Mouse (Mus musculus) liver, embryonic 16.5 days (tissue): Measurements from ENCODE around the gene Nptxr. TPM values are rescaled to one million over a fixed set of nuclear protein-coding genes. Genes with fewer than 3 reads are reported as not detected.

Experiments used
- ATAC-seq: fragments of 200-750 bp; cut with Nextera tagmentation; 2 replicates; pipeline ENCODE4 v1.8.0; 2017; ENCODE audit warnings: low read depth, mild to moderate bottlenecking, moderate number of reproducible peaks, moderate library complexity
- H3K27ac ChIP-seq: fragments of 300-500 bp; sonication (generic); 2 replicates; pipeline ENCODE4 v1.5.1; 2014; ENCODE audit warnings: mild to moderate bottlenecking, low read length
- H3K27me3 ChIP-seq: fragments of 300-500 bp; sonication (generic); 2 replicates; pipeline ENCODE4 v1.6.1; 2014; ENCODE audit warnings: low read depth, low read length, mixed read lengths; ENCODE audit not compliant: control insufficient read depth, insufficient read depth
- H3K36me3 ChIP-seq: fragments of 300-500 bp; sonication (generic); 2 replicates; pipeline ENCODE4 v1.6.1; 2014; ENCODE audit warnings: mild to moderate bottlenecking; ENCODE audit not compliant: control insufficient read depth, insufficient read depth
- H3K4me1 ChIP-seq: fragments of 300-500 bp; sonication (generic); 2 replicates; pipeline ENCODE4 v1.6.1; 2014; ENCODE audit warnings: low read depth, low read length, mixed read lengths; ENCODE audit not compliant: control insufficient read depth
- H3K4me2 ChIP-seq: fragments of 300-500 bp; sonication (generic); 2 replicates; pipeline ENCODE4 v1.6.1; 2014; ENCODE audit warnings: low read depth, low read length, mixed read lengths
- H3K4me3 ChIP-seq: fragments of 300-500 bp; sonication (generic); 2 replicates; pipeline ENCODE4 v1.5.1; 2014; ENCODE audit warnings: low read depth, mild to moderate bottlenecking, low read length
- H3K9ac ChIP-seq: fragments of 300-500 bp; sonication (generic); 2 replicates; pipeline ENCODE4 v1.6.1; 2014; ENCODE audit warnings: low read depth, low read length
- H3K9me3 ChIP-seq: fragments of 300-500 bp; sonication (generic); replicated peaks from 2 replicates; pipeline ENCODE4 v1.6.1; 2016; ENCODE audit warnings: low read length; ENCODE audit not compliant: control insufficient read depth
- WGBS: fragments of 180-500 bp; shearing (Covaris S2); extraction: QIAGEN DNeasy Blood & Tissue Kit; methylation state at CpG from one replicate; pipeline ENCODE4 v1.1.7; 2014; ENCODE audit not compliant: insufficient replicate concordance; 5-methylcytosine and 5-hydroxymethylcytosine counted together
- polyA plus RNA-seq: library from polyadenylated mRNA; unstranded; fragments of >200 nt; fragmentation: Nextera tagmentation; extraction: Ambion mirVana; gene quantifications from 2 replicates; pipeline ENCODE4 v1.2.1, GENCODE M21; 2015

Gene Nptxr
- polyA plus RNA-seq, 1 experiment from 2014 or later: 0.14 TPM

DNA sequence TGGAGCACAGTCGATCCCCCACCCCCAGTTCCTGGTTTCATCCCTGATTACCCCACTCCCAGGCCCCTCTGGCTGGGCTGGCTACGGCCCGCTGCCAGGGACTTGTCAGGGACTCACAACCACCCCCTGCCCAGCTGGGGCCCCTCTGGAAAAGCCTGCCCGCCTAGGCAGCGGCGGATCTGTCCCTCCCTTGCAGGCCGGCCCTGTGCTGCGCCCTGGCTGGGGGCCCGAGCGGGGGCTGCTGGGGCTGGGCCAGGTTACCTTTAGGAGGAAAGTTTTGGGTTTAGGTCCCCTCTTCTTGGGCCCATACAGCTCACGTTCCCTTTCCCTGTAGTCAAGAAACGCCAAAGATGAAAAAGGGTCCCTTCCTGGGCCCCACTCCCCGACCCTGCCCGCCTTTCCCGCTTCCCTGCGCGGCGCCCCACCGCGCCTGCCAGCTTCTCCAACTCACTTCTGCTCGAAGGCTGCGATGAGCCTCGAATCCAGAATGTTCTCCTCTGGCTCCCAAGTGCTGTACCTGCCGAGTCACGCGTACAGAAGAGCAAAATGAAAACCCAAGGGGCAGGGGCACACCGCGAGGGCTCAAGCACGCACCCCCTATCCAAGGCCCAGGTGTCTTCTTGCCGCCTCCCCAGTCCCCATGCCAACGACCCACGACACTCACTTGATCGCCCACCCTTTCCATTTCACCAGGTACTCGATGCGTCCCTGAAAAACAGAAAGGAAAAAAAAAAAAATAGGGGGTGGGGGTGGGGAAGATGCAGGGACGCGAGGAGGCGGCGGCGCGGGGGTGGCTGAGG, 28.9 kb upstream of the Nptxr start:
- Histone ChIP-seq H3K4me3 (peak overlapping the region; percentile 71), H3K9ac (peak overlapping the region; percentile 64), H3K36me3 (no peaks in the 10 kb centered on the region; the same call in 1 of the 2 replicates), H3K27ac (no peak overlapping the region), H3K9me3 (no peaks in the 10 kb centered on the region), H3K27me3 (no peaks in the 10 kb centered on the region), H3K4me1 (peaks cover 7% of the 10 kb centered on the region), H3K4me2 (peak overlapping the region; percentile 80)
- WGBS: under 1% methylated on average over 41 of the region's 41 CpGs
- ATAC-seq: 0 out of 2 replicates have a peak, but pooled peaks have one; percentile 20

DNA sequence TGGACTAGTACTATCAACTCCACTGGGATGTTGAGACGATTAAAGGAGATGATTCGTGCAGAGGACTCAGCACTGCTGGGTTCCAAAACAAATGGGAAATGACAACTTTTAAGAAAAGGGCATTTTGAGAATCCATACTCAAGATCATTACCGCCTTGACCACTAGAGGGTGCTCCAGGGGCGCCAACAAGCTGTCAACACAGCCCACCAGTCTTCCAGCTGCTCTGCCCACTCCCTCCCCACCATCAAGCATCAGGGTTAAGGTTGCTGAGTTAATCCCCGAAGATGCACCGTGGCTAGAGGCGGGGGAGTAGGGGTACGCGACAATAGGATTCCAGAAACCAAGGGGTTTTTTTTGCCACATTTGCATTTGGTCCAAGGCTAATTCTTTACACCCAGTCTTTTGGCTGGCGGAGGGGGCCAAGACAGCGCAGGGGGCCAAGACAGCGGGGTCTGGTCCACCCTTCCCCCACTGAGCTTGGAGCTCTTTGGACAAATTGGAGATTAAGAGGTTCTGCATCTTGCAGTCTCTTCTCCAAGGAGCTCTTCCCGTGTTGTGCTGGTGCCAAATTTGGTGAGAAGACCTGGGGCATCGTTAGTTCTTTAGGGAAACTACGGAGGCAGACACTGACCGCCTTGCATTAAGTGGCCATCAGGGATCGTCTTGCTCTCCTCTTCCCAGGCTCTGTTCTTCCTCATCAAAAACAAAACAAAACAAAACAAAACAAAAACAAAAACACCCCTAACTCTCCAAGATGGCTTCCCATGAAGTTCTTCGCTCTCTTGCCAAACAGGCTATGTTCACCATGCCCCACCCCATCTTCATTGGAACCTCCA, 27.7 kb upstream of the Nptxr start:
- no peak for ATAC-seq
- Histone ChIP-seq H3K9ac (no peak overlapping the region), H3K27me3 (no peaks in the 10 kb centered on the region), H3K4me1 (peaks cover 7% of the 10 kb centered on the region), H3K36me3 (peaks cover 2% of the 10 kb centered on the region; the same call in 1 of the 2 replicates), H3K4me2 (peak overlapping the region; percentile 80), H3K9me3 (no peaks in the 10 kb centered on the region), H3K4me3 (peak overlapping the region; percentile 71), H3K27ac (no peak overlapping the region)
- 42% methylated on average over 18 of the region's 18 CpGs for WGBS

DNA sequence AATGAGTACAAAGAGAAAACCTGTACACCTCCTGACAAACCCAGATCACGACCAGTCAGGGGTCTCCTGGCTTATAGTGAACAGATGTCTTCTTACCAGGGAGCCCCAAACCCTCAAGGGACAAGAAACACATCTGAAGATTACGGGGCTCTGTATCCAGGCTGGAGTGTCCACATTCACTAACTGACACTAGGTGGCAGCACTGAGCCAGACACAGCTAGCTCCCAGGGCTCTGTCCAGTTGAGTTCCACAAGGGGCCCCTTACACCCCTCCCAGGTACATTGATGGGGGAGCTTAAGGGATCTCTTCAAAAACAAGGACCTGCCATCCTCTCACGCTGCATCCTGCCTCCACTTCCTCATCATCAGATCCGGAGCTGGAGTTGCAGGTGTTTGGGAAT, 25.8 kb upstream of the Nptxr start:
- H3K27me3 ChIP-seq: no peaks in the 10 kb centered on the region
- no peak for ATAC-seq

DNA sequence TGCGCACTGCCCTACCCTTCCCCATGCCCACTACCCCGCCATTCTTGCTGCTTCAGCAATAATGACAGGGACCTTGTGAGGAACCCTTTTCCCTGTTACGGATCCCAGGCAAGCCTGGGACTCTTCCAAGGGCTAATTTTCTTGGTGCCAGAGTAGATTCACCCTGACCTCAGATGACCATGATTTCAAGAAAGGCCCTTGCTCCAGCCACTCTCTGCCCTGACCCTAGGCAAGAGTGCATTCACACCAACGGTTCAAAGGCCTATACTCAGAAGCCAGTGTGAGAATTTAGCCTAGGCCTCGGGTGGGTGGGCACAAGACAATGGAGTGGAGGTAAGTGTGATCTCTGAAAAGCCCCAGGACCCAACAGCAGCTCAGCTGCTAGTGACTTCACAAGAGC, 24.9 kb upstream of the Nptxr start:
- WGBS: 74% methylated on average over 5 of the region's 5 CpGs
- ATAC-seq: no peak
- H3K27me3 ChIP-seq: no peaks in the 10 kb centered on the region
- no peaks in the 10 kb centered on the region for H3K9me3 ChIP-seq
- H3K36me3 ChIP-seq: peaks cover 2% of the 10 kb centered on the region; the same call in 1 of the 2 replicates
- no peak overlapping the region for H3K27ac ChIP-seq
- no peak overlapping the region for H3K4me2 ChIP-seq
- H3K4me1 ChIP-seq: peaks cover 7% of the 10 kb centered on the region
- H3K9ac ChIP-seq: no peak overlapping the region
- no peak overlapping the region for H3K4me3 ChIP-seq

More for the DNA sequence above, 25.8 kb upstream of the Nptxr start:
- H3K4me3 ChIP-seq: no peak overlapping the region
- H3K36me3 ChIP-seq: peaks cover 2% of the 10 kb centered on the region; the same call in 1 of the 2 replicates
- H3K9me3 ChIP-seq: no peaks in the 10 kb centered on the region
- H3K4me1 ChIP-seq: peaks cover 7% of the 10 kb centered on the region
- WGBS: 18% methylated on average over 4 of the region's 4 CpGs
- H3K9ac ChIP-seq: no peak overlapping the region
- no peak overlapping the region for H3K4me2 ChIP-seq
- no peak overlapping the region for H3K27ac ChIP-seq

DNA sequence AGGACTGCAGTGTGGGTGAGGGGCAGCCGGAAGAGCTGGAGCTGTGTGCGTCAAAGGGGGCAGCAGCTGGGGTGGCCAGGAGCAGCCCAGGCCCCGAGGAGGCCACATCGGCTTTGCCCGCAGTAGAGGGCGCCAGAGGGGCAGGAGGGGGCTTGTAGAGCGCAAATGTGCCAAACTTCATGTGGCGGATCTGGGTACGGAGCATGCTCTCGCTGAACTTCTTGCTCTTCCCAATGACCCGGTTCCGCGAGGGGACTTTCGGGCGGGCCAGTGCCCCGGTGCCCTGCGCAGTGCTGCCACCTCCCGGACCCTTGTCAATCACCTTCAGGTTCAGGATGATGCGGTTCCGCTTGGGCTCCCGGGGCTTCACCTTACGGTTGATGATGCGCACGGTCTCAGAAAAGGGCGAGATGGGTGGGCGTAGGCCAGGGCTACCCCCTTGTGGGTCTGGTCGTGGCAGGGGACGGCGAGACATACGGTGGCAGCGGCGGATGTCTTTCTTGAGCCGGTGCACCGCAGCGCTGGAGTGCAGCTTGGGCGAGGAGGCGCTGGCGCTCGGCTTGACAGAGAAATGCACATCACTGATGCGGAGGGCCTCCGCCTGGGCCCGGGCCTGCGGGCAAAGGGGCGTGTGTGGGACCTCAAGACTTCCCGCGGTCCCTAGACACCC, 23.9 kb upstream of the Nptxr start:
- H3K9me3 ChIP-seq: no peaks in the 10 kb centered on the region
- H3K9ac ChIP-seq: no peak overlapping the region
- H3K27me3 ChIP-seq: no peaks in the 10 kb centered on the region
- H3K36me3 ChIP-seq: peaks cover 2% of the 10 kb centered on the region; the same call in 1 of the 2 replicates
- no peak overlapping the region for H3K27ac ChIP-seq
- ATAC-seq: no peak
- H3K4me3 ChIP-seq: no peak overlapping the region
- H3K4me2 ChIP-seq: no peak overlapping the region
- WGBS: 69% methylated on average over 46 of the region's 46 CpGs
- peaks cover 7% of the 10 kb centered on the region for H3K4me1 ChIP-seq

DNA sequence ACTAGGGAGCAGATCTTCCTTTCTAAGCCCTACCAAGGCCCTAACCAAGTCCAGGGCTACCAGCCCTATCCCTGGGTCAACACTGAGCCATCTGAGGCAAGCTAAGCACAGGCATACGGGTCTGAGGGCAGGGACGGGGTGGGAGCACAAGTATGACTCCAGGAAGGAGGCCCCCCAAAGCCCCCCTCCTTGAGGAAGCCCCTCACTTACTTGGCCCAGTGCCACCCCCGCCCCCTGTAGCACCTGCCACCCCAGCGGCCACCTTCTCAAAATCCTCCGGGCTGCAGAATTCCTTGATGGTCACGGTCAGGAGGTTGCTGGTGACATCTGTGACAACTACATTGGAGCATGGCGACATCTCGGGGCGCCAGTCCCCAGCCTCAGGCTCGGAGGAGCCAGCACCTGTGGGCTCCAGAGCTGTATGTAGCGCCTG, 23.2 kb upstream of the Nptxr start:
- WGBS: 84% methylated on average over 11 of the region's 11 CpGs
- H3K4me1 ChIP-seq: peaks cover 1% of the 10 kb centered on the region

DNA sequence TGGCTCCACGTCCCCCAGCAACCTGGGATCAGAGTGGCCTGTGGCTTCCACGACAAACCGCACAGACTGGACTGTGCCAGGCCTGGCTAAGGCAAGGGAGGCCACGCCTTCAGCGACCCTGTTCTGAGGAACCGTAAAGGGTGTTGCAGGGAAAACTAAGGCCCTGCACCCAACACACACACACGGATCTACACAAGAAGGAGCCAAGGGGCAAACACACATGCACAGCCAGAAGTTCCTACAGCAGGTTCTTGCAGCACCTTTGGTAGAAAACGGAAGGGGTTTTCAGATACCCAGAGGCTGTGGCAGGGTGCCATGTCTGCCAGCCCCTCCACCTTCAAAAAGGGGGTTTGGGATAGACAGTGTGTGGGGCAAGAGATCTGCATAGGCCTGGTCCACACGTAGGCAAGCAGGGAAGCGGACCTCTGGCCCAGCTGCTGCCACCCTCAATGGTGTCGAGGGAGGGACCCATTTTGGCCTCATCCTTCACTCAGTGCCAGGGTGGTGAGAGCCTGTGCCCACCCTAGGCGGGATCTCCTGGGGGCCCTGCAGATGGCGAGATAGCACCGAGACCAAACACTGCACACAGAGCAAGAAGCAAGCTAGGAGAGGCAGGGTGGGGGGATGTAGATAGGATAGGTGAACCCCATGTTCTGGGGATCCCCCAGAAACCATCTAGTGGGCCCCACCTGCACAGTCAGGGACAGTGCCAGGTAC, 22.7 kb upstream of the Nptxr start:
- Histone ChIP-seq H3K27ac (no peak overlapping the region), H3K9ac (no peak overlapping the region), H3K27me3 (no peaks in the 10 kb centered on the region), H3K4me1 (no peaks in the 10 kb centered on the region; the same call in 1 of the 2 replicates), H3K9me3 (no peaks in the 10 kb centered on the region), H3K4me2 (no peak overlapping the region), H3K4me3 (no peak overlapping the region), H3K36me3 (peaks cover 2% of the 10 kb centered on the region; the same call in 1 of the 2 replicates)
- 79% methylated on average over 14 of the region's 14 CpGs for WGBS
- ATAC-seq: no peak

More for the DNA sequence above, 23.2 kb upstream of the Nptxr start:
- H3K9ac ChIP-seq: no peak overlapping the region
- no peak for ATAC-seq
- H3K9me3 ChIP-seq: no peaks in the 10 kb centered on the region
- H3K4me2 ChIP-seq: no peak overlapping the region
- H3K36me3 ChIP-seq: peaks cover 2% of the 10 kb centered on the region; the same call in 1 of the 2 replicates
- no peak overlapping the region for H3K4me3 ChIP-seq
- H3K27me3 ChIP-seq: no peaks in the 10 kb centered on the region
- no peak overlapping the region for H3K27ac ChIP-seq

DNA sequence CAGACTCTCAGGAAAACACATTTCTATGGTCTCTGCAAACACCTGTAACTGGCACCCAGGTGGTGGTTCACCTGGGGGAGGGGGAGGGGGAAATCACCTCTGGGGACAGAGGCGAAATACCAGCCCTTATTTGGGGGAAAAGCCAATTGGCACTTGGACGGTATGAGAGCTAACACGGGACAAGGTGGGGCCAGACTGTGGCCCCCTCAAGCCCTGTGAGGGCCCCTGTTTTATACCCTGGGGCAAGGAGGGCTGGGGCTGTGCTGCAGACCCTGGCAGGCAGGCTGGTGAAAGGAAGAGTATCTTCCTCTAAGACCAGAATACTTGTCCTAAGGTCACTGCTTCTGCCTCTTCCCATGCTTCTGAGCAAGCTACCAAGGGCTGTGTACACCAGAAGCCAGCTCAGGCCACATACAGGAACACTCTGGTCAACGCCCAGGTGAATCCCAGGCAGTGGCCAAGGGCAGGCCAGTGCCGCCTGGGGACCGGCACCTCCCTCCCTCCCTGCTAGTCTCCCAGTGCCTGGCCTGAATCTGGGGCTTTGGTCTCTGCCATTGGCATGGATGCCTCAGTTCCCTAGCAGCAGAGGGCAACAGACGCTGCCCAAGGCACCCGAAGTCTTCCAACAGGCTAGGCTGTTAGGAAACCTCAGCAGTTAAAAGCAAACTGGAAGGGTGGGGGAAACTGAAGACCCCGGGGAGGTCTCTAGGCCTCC, 21.8 kb upstream of the Nptxr start:
- no peaks in the 10 kb centered on the region for H3K4me1 ChIP-seq
- no peaks in the 10 kb centered on the region for H3K9me3 ChIP-seq
- H3K4me2 ChIP-seq: no peak overlapping the region
- no peaks in the 10 kb centered on the region for H3K27me3 ChIP-seq
- H3K36me3 ChIP-seq: peaks cover 2% of the 10 kb centered on the region; the same call in 1 of the 2 replicates
- WGBS: 78% methylated on average over 9 of the region's 9 CpGs
- no peak overlapping the region for H3K9ac ChIP-seq
- no peak for ATAC-seq
- H3K27ac ChIP-seq: no peak overlapping the region
- no peak overlapping the region for H3K4me3 ChIP-seq
